Mouse (Mus musculus) heart, postnatal 0 days (tissue): ENCODE data around the gene Kdm4b.

Source experiments
- CTCF ChIP-seq: IDR thresholded peaks from 2 replicates; pipeline ENCODE4 v1.5.1; 2016; ENCODE audit warnings: antibody characterized with exemption, control low read depth, low read depth
- EP300 ChIP-seq: IDR thresholded peaks from 2 replicates; pipeline ENCODE4 v1.6.1; 2016; ENCODE audit warnings: antibody characterized with exemption, low read depth

DNA sequence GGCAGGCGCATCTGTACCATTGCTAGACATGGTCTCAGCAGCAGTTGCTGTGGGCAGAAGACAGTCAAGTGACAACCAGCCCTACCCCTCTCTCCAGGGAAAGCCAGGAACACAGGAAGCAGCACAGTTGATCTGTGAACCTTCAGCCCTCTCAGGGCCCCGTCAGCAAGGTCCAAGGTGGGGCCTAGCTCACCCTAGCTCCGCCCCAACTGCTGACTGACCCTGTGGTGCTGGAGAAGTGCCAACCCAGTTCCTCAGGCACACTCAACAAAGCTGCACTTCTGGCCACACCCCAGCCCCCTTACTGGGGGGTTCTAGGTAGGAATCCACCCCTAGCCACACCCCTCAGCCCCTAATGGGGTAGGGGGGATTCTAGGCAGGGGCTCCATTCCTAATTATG is 38.0 kb upstream of the Kdm4b start:
- TF ChIP-seq EP300 (no peak), CTCF (no peak)
